Mouse (Mus musculus): ENCODE data around the gene Cul4a. TPM values are rescaled to one million over a fixed set of nuclear protein-coding genes. Genes with fewer than 3 reads are reported as not detected.

The Cul4a gene
- total and polyA plus RNA-seq, 3 experiments: 35.0 to 76.0 (median 68.5) TPM

GRCm38 (mm10) chr8:13156327-13157097, 51.1 kb downstream of the Cul4a start:
- H3K27ac ChIP-seq: peak overlapping the region; percentile 67
- intact Hi-C loops (cut with DNase I): loop anchor here (5.0 to 10.0 kb wide), 2 partner anchors 48 to 131 kb away; partner anchors contain the start of genes Dcun1d2, Grtp1 and Tmco3
- TF ChIP-seq POLR2A (IDR thresholded peaks at IDR 0.05; ENCODE audit: insufficient read depth, low read depth, low read length) (no peak), EP300 (IDR thresholded peaks at IDR 0.05; ENCODE audit: insufficient read depth, low read depth, low read length) (0 out of 2 replicates have a peak, but pooled peaks have one; percentile 37)

GRCm38 (mm10) chr8:13158718-13159376, 53.4 kb downstream of the Cul4a start, which contains the start of gene Lamp1:
TSS of gene Lamp1 (plus strand) at chr8:13159161.
- Histone ChIP-seq H3K36me3 (ENCODE audit: control insufficient read depth, insufficient read depth, low read length) (peaks cover 9% of the 10 kb centered on the region), H3K27me3 (ENCODE audit: control insufficient read depth, insufficient read depth, low read length) (no peaks in the 10 kb centered on the region), H3K9ac (ENCODE audit: low read depth, low read length) (peak within 1 kb of the TSS; percentile 98), H3K79me2 (replicated peaks; ENCODE audit: control insufficient read depth, insufficient read depth, low read length) (peaks cover 5% of the 10 kb centered on the region), H3K4me1 (ENCODE audit: control insufficient read depth, insufficient read depth, low read length) (peaks cover 16% of the 10 kb centered on the region), H3K4me3 (peak within 1 kb of the TSS; percentile 80), H3K27ac (peak within 1 kb of the TSS; percentile 94)
- intact Hi-C loops (cut with DNase I): loop anchor here (2.0 to 10.0 kb wide), 3 partner anchors 46 to 128 kb away; partner anchors contain the start of genes Cul4a, Dcun1d2, Grtp1 and Pcid2
- 3% methylated on average over 49 of the region's 50 CpGs for WGBS
- peak; percentile 99 to 100 for DNase-seq
- TF ChIP-seq EP300 (IDR thresholded peaks at IDR 0.05; ENCODE audit: insufficient read depth, low read depth, low read length) (peak; percentile 80), POLR2A (IDR thresholded peaks at IDR 0.05; ENCODE audit: insufficient read depth, low read depth, low read length) (peak; percentile 68), CTCF (IDR thresholded peaks at IDR 0.05) (no peak)

More at GRCm38 (mm10) chr8:13156327-13157097, 51.1 kb downstream of the Cul4a start:
- H3K27me3 ChIP-seq (ENCODE audit: control insufficient read depth, insufficient read depth, low read length): no peaks in the 10 kb centered on the region
- H3K79me2 ChIP-seq (replicated peaks; ENCODE audit: control insufficient read depth, insufficient read depth, low read length): peaks cover 2% of the 10 kb centered on the region; the same call in 1 of the 2 replicates
- H3K9ac ChIP-seq (ENCODE audit: low read depth, low read length): no peak overlapping the region
- H3K4me1 ChIP-seq (ENCODE audit: control insufficient read depth, insufficient read depth, low read length): peaks cover 8% of the 10 kb centered on the region
- H3K4me3 ChIP-seq: no peak overlapping the region
- DNase-seq: peak in 1 of 2 experiments; percentile 58
- H3K36me3 ChIP-seq (ENCODE audit: control insufficient read depth, insufficient read depth, low read length): peaks cover 5% of the 10 kb centered on the region
- WGBS: 54% methylated on average over 12 of the region's 12 CpGs

- WGBS: 0% methylated on average over 41 of the region's 49 CpGs
- no peaks in the 10 kb centered on the region for H3K27me3 ChIP-seq (ENCODE audit: control insufficient read depth, insufficient read depth, low read length)
- DNase-seq: no peak
- peaks cover 9% of the 10 kb centered on the region for H3K36me3 ChIP-seq (ENCODE audit: control insufficient read depth, insufficient read depth, low read length)
- H3K27ac ChIP-seq: peak overlapping the region; percentile 86
- H3K4me3 ChIP-seq: peak overlapping the region; percentile 80
- peaks cover 5% of the 10 kb centered on the region for H3K79me2 ChIP-seq (replicated peaks; ENCODE audit: control insufficient read depth, insufficient read depth, low read length)
- peaks cover 16% of the 10 kb centered on the region for H3K4me1 ChIP-seq (ENCODE audit: control insufficient read depth, insufficient read depth, low read length)
- H3K9ac ChIP-seq (ENCODE audit: low read depth, low read length): peak overlapping the region; percentile 98
- TF ChIP-seq POLR2A (IDR thresholded peaks at IDR 0.05; ENCODE audit: insufficient read depth, low read depth, low read length): no peak
- intact Hi-C loops (cut with DNase I): loop anchor here (2.0 to 10.0 kb wide), 3 partner anchors 45 to 128 kb away; partner anchors contain the start of genes Cul4a, Dcun1d2, Grtp1 and Pcid2
Measured at GRCm38 (mm10) chr8:13159377-13159881, 54.0 kb downstream of the Cul4a start.

GRCm38 (mm10) chr8:13160691-13161090, 55.3 kb downstream of the Cul4a start:
- WGBS: 61% methylated on average over 3 of the region's 3 CpGs
- Histone ChIP-seq H3K4me1 (ENCODE audit: control insufficient read depth, insufficient read depth, low read length) (peaks cover 16% of the 10 kb centered on the region), H3K4me3 (no peak overlapping the region), H3K27ac (peak overlapping the region; percentile 86; the same call in 1 of the 2 replicates), H3K9ac (ENCODE audit: low read depth, low read length) (no peak overlapping the region), H3K36me3 (ENCODE audit: control insufficient read depth, insufficient read depth, low read length) (peaks cover 9% of the 10 kb centered on the region), H3K27me3 (ENCODE audit: control insufficient read depth, insufficient read depth, low read length) (no peaks in the 10 kb centered on the region), H3K79me2 (replicated peaks; ENCODE audit: control insufficient read depth, insufficient read depth, low read length) (peaks cover 8% of the 10 kb centered on the region)
- TF ChIP-seq EP300 (IDR thresholded peaks at IDR 0.05; ENCODE audit: insufficient read depth, low read depth, low read length) (no peak), POLR2A (IDR thresholded peaks at IDR 0.05; ENCODE audit: insufficient read depth, low read depth, low read length) (no peak), CTCF (IDR thresholded peaks at IDR 0.05) (no peak)
- DNase-seq: no peak
- intact Hi-C loops (cut with DNase I): loop anchor here (5.0 kb wide), 1 partner anchor 403 kb away; the partner anchor contains the start of gene Atp11a

- peaks cover 8% of the 10 kb centered on the region for H3K79me2 ChIP-seq (replicated peaks; ENCODE audit: control insufficient read depth, insufficient read depth, low read length)
- WGBS: 61% methylated on average over 6 of the region's 6 CpGs
- peak overlapping the region; percentile 33; the same call in 1 of the 2 replicates for H3K9ac ChIP-seq (ENCODE audit: low read depth, low read length)
- DNase-seq: peak in 1 of 2 experiments; percentile 49
- H3K4me3 ChIP-seq: no peak overlapping the region
- H3K4me1 ChIP-seq (ENCODE audit: control insufficient read depth, insufficient read depth, low read length): peaks cover 15% of the 10 kb centered on the region
- intact Hi-C loops (cut with DNase I): loop anchor here (5.0 kb wide), 1 partner anchor 405 kb away; the partner anchor contains the start of gene Atp11a
- peak overlapping the region; percentile 59 for H3K27ac ChIP-seq
- H3K36me3 ChIP-seq (ENCODE audit: control insufficient read depth, insufficient read depth, low read length): peaks cover 9% of the 10 kb centered on the region
- H3K27me3 ChIP-seq (ENCODE audit: control insufficient read depth, insufficient read depth, low read length): no peaks in the 10 kb centered on the region
- TF ChIP-seq POLR2A (IDR thresholded peaks at IDR 0.05; ENCODE audit: insufficient read depth, low read depth, low read length) (no peak), CTCF (IDR thresholded peaks at IDR 0.05) (no peak), EP300 (IDR thresholded peaks at IDR 0.05; ENCODE audit: insufficient read depth, low read depth, low read length) (no peak)
Measured at GRCm38 (mm10) chr8:13162098-13162497, 56.7 kb downstream of the Cul4a start.

Data from heart, adult 2 months (tissue).